Mouse (Mus musculus): ENCODE results near the gene Rpl14. TPM values are rescaled to one million over a fixed set of nuclear protein-coding genes. Genes with fewer than 3 reads are reported as not detected.

Rpl14 gene
- polyA plus RNA-seq (2021; fragmentation: Nextera tagmentation) = 684 and 826 TPM in 2 replicates
- long read RNA-seq, experiment 1, transcript Rpl14-201 (6 exons, 1,009 nt) = major isoform, 624 of 756 reads
- long read RNA-seq, experiment 1, transcript Rpl14-202 (5 exons, 1,271 nt) = minor isoform, 69 of 756 reads
- long read RNA-seq, experiment 1, partial matches to known transcripts = 46 of 756 reads
- long read RNA-seq, experiment 1, other reads (novel, unspliced or antisense) = 12 of 756 reads
- long read RNA-seq, experiment 2, transcript Rpl14-201 (6 exons, 1,009 nt) = major isoform, 86 of 94 reads
- long read RNA-seq, experiment 2, partial matches to known transcripts = 0 of 94 reads
- long read RNA-seq, experiment 2, other reads (novel, unspliced or antisense) = 4 of 94 reads

DNA sequence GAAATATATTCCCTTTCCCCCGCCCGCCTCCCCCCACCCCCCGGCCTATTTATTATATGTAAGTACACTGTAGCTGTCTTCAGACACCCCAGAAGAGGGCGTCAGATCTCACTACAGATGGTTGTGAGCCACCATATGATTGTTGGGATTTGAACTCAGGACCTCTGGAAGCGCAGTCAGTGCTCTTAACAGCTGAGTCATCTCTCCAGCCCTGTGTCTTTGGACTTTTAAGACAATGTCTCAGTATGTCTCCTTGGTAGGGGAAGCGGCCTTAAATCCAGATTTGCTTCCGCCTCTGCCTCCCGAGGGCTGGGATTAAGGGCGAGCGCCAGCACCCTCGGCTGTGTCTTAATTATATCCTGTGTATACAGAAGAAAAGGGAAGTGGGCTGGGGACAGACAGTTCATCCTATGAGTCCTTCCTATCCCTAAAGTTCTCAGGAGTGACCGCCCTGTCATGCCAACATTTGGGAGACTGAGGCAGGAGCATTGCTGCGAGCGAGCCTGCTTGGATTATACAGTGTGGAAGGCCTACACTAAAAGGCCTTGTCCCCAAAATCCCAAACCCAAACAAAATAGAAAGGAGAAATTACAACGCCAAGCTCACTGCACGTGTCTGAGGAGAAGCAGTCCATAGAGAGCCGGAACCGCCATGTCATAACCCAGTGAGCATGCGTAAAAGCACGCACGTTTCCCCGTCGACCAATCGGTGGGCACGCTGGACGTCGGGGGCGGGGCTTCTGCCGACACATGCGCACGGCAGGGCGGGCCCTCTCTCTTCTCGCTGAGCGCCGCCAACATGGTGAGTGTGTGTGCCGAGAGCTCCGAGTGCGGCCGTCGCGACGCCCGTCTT is at the start of gene Rpl14:
Gene Rpl14, plus strand, starts transcription at position 704 of the 852 bp plus-strand sequence.

DNA sequence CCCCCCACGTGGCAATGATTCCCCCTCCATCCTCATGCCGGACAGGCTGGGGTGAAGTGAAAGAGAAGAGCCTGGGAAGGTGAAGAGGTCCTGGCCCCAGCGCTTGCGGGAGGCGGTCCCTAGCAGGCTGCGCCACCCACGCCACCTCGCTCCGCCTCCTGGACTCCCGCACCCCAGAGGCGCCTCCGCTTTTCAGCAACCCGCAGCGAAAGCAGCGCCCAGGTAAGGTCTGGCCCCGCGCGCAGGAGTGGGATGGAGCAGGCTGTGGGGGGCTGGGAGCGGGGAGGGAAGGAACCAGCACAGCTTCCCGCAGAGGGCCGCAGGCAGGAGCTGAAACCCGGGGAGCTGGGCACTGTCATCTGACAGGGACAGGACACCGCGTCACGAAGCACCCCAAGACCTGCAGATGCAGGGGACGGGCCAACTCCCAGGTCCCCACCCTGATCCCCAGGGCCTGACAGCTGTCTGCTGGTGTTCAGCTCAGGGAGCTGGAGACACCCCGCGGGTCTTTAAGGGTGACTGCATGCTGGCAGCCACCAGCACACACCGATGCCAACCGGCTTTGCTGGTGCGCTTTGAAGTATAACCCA is 31.5 kb upstream of the Rpl14 start, which contains the start of gene Entpd3:
Gene Entpd3, plus strand, starts transcription at position 157 of the 590 bp plus-strand sequence.

Other genes with a start within 250 kb of the Rpl14 start
- 353 and 420 TPM in 2 replicates for gene Eif1b, start 79.2 kb upstream of the Rpl14 start, polyA plus RNA-seq (2021; fragmentation: Nextera tagmentation)
- gene Entpd3, start 31.6 kb upstream of the Rpl14 start, polyA plus RNA-seq (2021; fragmentation: Nextera tagmentation) = 3.5 and 3.7 TPM in 2 replicates

Data from layer of hippocampus, adult 6 months (tissue).